Mouse (Mus musculus) lung, adult 2 months (tissue): ENCODE results near the gene Tceal3.

Experiments
- CTCF ChIP-seq: fragments of 200-500 bp; IDR thresholded peaks from 2 replicates; pipeline ENCODE4 v1.5.1; 2011; ENCODE audit warnings: mild to moderate bottlenecking, low read length, control low read depth; ENCODE audit not compliant: insufficient read depth
- POLR2A ChIP-seq: fragments of 200-500 bp; IDR thresholded peaks from 2 replicates; pipeline ENCODE4 v1.6.1; 2011; ENCODE audit warnings: low read depth, mild to moderate bottlenecking, control low read depth, low read length, borderline replicate concordance; ENCODE audit errors: extremely low read depth

- TF ChIP-seq POLR2A, result no peak
- TF ChIP-seq CTCF, result no peak
Observed at GRCm38 (mm10) chrX:136708168-136708681, 117.6 kb downstream of the Tceal3 start.
